Mouse (Mus musculus) hindbrain, embryonic 15.5 days (tissue): ENCODE data around the gene Nxpe4. TPM values are rescaled to one million over a fixed set of nuclear protein-coding genes. Genes with fewer than 3 reads are reported as not detected.
A peak's percentile ranks its signal among the peaks of the same experiment; 100 is the strongest.
"Not testable (repeated sequence)": the region's sequence is repeated elsewhere in the genome, so short reads cannot be mapped to it uniquely, and the experiment has no call there.

ENCODE experiments used
- ATAC-seq: fragments of 200-750 bp; cut with Nextera tagmentation; 2 replicates; pipeline ENCODE4 v1.8.0; 2017; ENCODE audit warnings: low read depth, moderate number of reproducible peaks, moderate TSS enrichment; ENCODE audit not compliant: low FRiP score
- H3K27ac ChIP-seq: fragments of 300-500 bp; sonication (generic); replicated peaks from 2 replicates; pipeline ENCODE4 v1.5.1; 2015; ENCODE audit warnings: mild to moderate bottlenecking, inconsistent platforms
- H3K27me3 ChIP-seq: fragments of 300-500 bp; sonication (generic); 2 replicates; pipeline ENCODE4 v1.6.1; 2015; ENCODE audit warnings: control low read depth, inconsistent platforms
- H3K36me3 ChIP-seq: fragments of 300-500 bp; sonication (generic); 2 replicates; pipeline ENCODE4 v1.6.1; 2015; ENCODE audit warnings: control low read depth, inconsistent platforms
- H3K4me1 ChIP-seq: fragments of 300-500 bp; sonication (generic); replicated peaks from 2 replicates; pipeline ENCODE4 v1.6.1; 2015; ENCODE audit warnings: control low read depth, inconsistent platforms
- H3K4me2 ChIP-seq: fragments of 300-500 bp; sonication (generic); 2 replicates; pipeline ENCODE4 v1.6.1; 2015; ENCODE audit warnings: moderate library complexity, mild to moderate bottlenecking, inconsistent platforms
- H3K4me3 ChIP-seq: fragments of 300-500 bp; sonication (generic); 2 replicates; pipeline ENCODE4 v1.5.1; 2015; ENCODE audit warnings: mild to moderate bottlenecking, inconsistent platforms
- H3K9ac ChIP-seq: fragments of 300-500 bp; sonication (generic); 2 replicates; pipeline ENCODE4 v1.6.1; 2015; ENCODE audit warnings: inconsistent platforms
- H3K9me3 ChIP-seq: fragments of 300-500 bp; sonication (generic); 2 replicates; pipeline ENCODE4 v1.6.1; 2016; ENCODE audit warnings: control low read depth, inconsistent platforms
- WGBS: fragments of 180-500 bp; shearing (Covaris S2); methylation state at CpG from one replicate; pipeline ENCODE4 v1.1.7; 2015; 5-methylcytosine and 5-hydroxymethylcytosine counted together
- polyA plus RNA-seq: library from polyadenylated mRNA; unstranded; fragments of >200 nt; fragmentation: Nextera tagmentation; extraction: Ambion mirVana; gene quantifications from 2 replicates; pipeline ENCODE4 v1.2.1, GENCODE M21; 2015

Gene Nxpe4
- polyA plus RNA-seq: 8.4 and 8.7 TPM in 2 replicates

DNA sequence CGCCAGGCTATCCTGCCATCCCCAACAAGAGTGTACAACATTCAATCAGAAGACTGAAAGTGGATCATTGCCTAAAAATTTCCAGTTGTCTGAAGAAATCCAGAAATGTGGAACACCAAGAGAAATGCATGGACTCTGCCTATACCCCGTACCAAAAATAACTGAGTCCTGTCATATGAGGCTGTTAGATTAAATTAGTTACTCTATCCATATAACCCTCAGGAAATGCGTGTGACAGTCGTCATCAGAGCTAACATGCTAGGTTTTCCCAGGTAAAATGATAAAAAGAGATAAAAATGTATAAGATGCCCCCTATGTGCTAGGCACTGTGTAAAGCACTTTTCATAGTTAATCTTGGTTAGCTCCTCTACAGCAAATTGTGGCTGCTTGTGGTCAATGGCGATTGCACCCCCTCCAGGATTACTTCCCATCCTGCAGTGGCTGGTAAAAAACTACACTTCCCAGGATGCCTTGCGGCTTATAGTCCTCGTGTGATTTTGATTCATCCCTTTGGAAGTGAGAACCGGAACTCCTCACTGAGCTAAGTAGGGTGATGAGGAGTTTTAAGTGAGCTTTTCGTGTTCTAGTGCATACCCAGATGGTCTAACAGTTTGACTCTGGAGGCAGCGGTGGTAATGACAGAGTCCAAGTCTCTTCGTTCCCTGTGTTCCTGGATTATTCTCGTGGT, at the start of gene Nxpe4:
Nxpe4 (plus strand) TSS at position 519 of the 688 bp plus-strand sequence.
- Histone ChIP-seq H3K9ac (peak within 1 kb of the TSS; percentile 37), H3K4me3 (peak within 1 kb of the TSS; percentile 48), H3K4me1 (peaks cover 11% of the 10 kb centered on the region), H3K27me3 (no peaks in the 10 kb centered on the region), H3K4me2 (peak within 1 kb of the TSS; percentile 66), H3K9me3 (no peaks in the 10 kb centered on the region), H3K36me3 (no peaks in the 10 kb centered on the region), H3K27ac (no peak within 1 kb of the TSS)
- peak; percentile 72; the same call in 1 of the 2 replicates for ATAC-seq
- WGBS: 31% methylated on average over 12 of the region's 12 CpGs

- no peak overlapping the region for H3K9ac ChIP-seq
- no peaks in the 10 kb centered on the region for H3K36me3 ChIP-seq
- whole genome bisulfite sequencing: 42% methylated on average over 3 of the region's 3 CpGs
- no peaks in the 10 kb centered on the region for H3K4me1 ChIP-seq
- no peak overlapping the region for H3K27ac ChIP-seq
- no peaks in the 10 kb centered on the region for H3K27me3 ChIP-seq
- ATAC-seq: no peak
- H3K9me3 ChIP-seq: no peaks in the 10 kb centered on the region
- H3K4me3 ChIP-seq: no peak overlapping the region
- no peak overlapping the region for H3K4me2 ChIP-seq
Measured at GRCm38 (mm10) chr9:48126815-48127214, 35.0 kb upstream of the Nxpe4 start.

DNA sequence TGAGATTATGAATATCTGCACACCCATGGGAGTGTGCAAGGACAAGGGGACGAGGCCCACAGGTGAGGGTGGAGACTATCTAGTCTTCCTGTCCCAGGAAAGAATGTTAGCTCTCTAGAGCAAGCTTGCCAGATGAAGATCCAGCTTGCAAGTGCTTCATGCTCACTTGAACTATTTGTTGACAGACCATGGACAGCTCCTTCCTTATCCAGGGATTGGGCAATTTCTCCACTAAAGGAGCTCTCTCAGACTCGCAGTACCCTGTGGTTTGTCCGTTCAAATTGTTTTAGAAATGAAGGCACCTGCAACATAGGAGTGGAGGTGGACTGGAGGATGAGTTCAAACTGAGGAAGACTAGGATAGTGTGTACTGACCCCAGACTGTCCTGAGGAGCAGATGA, 24.3 kb upstream of the Nxpe4 start:
- Histone ChIP-seq H3K4me1 (peaks cover 8% of the 10 kb centered on the region; the same call in 1 of the 2 replicates), H3K27me3 (peaks cover 5% of the 10 kb centered on the region; the same call in 1 of the 2 replicates), H3K4me2 (no peak overlapping the region), H3K9ac (no peak overlapping the region), H3K36me3 (no peaks in the 10 kb centered on the region), H3K9me3 (no peaks in the 10 kb centered on the region), H3K4me3 (no peak overlapping the region), H3K27ac (no peak overlapping the region)
- no peak for ATAC-seq
- 52% methylated on average over 3 of the region's 3 CpGs for WGBS

DNA sequence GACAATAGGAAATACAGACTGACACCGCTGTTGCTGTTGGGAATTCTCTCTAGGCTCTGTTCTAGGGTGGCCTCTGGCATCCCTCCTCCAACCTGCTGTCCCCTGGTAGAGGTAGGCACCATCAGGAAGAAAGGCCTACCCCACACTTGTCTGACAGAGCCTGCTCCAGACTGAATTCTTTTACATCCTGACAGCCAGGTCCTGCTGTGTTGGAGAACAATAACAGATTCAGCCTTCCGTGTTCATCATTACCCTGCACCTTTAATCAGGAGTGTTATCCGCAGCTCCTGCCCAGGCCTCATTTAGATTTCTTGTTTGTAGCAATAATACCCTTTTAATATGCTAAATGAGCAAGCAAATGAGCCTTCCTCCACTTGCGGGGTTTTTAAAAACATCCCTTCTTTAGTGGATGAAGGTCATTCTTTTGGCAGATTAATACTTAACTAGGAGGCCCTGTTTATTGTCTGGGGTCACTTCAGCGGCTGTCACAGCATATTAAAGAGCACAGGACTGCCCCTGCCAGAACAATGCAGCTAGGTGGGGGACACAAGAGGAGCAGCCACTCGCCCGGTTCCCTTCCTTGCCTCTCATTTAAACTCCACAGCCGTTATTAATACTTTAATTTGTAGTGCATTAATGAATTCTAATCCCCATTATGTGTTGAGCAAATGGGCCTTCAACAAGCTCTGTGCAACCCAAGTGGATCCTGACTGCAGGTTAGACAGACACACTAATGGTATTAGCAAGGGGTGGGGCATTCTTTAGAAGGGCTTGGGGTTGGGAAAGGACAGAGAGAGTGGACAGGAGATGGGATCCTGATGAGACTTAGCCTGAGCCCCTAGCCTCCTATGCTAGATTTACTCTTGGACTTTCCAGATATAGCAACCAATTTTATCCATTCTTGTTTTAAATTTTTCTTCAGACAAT, 21.1 kb upstream of the Nxpe4 start:
- Histone ChIP-seq H3K27me3 (peaks cover 5% of the 10 kb centered on the region; the same call in 1 of the 2 replicates), H3K4me2 (no peak overlapping the region), H3K36me3 (no peaks in the 10 kb centered on the region), H3K9ac (no peak overlapping the region), H3K4me3 (no peak overlapping the region), H3K9me3 (no peaks in the 10 kb centered on the region), H3K4me1 (peaks cover 8% of the 10 kb centered on the region; the same call in 1 of the 2 replicates), H3K27ac (no peak overlapping the region)
- ATAC-seq: no peak
- WGBS: 15% methylated on average over 8 of the region's 8 CpGs

DNA sequence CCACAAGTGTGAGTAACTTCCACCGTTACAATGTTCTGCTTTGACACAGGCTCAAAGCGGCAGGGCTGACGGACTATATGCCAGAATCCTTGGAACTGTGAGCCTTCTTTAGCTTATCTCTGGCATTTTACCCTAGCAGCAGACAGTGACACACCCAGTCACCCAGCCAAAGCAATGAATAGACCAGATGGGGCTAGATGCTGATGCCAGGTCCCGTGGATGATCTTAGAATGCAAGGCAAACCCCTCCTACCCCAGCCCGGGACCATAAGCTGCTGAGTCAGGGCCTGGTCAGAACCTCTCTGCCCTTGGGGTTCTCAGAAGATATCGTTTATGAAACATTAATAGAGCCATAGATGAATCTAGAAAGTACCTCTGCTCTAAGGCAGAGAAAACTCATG, 19.2 kb upstream of the Nxpe4 start:
- no peak overlapping the region for H3K4me2 ChIP-seq
- H3K4me3 ChIP-seq: no peak overlapping the region
- no peak overlapping the region for H3K27ac ChIP-seq
- no peak for ATAC-seq
- H3K36me3 ChIP-seq: no peaks in the 10 kb centered on the region
- H3K4me1 ChIP-seq: peaks cover 8% of the 10 kb centered on the region; the same call in 1 of the 2 replicates
- H3K9ac ChIP-seq: no peak overlapping the region
- no peaks in the 10 kb centered on the region for H3K9me3 ChIP-seq
- WGBS: 73% methylated on average over 6 of the region's 6 CpGs
- peaks cover 5% of the 10 kb centered on the region; the same call in 1 of the 2 replicates for H3K27me3 ChIP-seq

DNA sequence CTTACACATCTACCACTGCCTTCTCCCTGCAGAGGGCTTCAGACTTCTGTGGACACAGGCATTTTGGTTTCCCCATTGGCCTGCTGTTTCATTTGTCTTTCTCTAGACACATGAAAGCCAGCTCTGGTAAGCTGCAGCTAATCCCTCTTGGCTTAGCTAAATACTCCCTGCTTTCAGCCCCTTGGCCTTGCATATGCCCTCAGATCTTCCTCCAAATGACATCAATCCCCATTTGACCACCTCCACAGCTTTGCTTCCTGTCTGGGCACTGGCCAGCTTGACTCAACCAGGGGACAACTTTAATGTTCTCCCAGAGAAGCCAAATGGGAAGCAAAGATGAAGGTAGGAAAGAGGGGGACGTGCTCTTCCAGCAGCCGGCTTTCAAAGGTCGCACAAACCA, 15.1 kb upstream of the Nxpe4 start:
- H3K36me3 ChIP-seq: no peaks in the 10 kb centered on the region
- H3K9ac ChIP-seq: no peak overlapping the region
- no peak overlapping the region for H3K4me2 ChIP-seq
- H3K4me3 ChIP-seq: no peak overlapping the region
- peaks cover 3% of the 10 kb centered on the region; the same call in 1 of the 2 replicates for H3K27me3 ChIP-seq
- no peaks in the 10 kb centered on the region for H3K9me3 ChIP-seq
- no peak overlapping the region for H3K27ac ChIP-seq
- WGBS: 93% methylated on average over 3 of the region's 3 CpGs
- no peak for ATAC-seq
- H3K4me1 ChIP-seq: no peaks in the 10 kb centered on the region

DNA sequence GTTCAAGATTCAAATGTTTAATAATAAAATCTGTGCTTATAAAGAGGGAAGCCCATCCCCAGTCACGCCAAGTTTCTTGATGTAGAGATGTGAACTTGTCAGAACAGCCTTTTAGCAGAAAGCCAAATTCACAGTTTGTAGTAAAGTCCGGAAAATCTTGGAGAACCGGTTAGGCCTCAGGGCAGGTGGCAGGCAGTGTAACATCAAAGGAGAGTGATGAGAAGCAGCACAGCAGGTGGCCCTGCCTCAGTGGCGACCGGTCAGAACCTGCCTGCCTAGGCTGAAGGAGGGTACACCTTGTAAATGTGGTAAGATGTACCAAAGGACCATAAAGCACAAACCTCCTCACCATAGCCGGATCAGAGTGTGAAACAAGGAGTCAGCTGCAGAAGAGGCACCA, 4.7 kb downstream of the Nxpe4 start:
- not testable (repeated sequence) for H3K9me3 ChIP-seq, H3K4me3 ChIP-seq, H3K36me3 ChIP-seq, H3K4me2 ChIP-seq, H3K27me3 ChIP-seq, H3K9ac ChIP-seq, H3K27ac ChIP-seq, ATAC-seq
- H3K4me1 ChIP-seq: peaks cover 11% of the 10 kb centered on the region
- 69% methylated on average over 6 of the region's 6 CpGs for WGBS

DNA sequence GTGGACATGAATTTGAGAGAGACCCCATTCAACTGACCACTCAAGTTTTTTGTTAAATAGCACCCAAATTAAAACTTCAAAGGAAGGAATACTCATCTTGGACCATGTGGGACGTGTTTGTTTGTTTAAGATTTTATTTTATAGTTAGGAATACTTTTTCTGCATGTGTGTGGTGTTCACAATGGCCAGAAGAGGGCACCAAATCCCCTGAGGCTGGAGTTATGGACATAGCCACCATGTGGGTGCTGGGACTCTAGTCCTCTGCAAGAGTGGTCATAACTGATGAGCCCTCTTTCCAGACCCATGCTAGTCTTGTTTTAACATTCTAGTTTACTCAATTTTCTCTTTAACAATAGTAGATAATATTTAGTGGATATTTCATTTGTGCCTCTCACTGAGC, 14.9 kb downstream of the Nxpe4 start:
- no peak overlapping the region for H3K4me3 ChIP-seq
- no peak overlapping the region for H3K9ac ChIP-seq
- no peaks in the 10 kb centered on the region for H3K9me3 ChIP-seq
- H3K4me2 ChIP-seq: no peak overlapping the region
- 59% methylated on average over 1 of the region's 1 CpGs for WGBS
- H3K36me3 ChIP-seq: no peaks in the 10 kb centered on the region
- H3K4me1 ChIP-seq: no peaks in the 10 kb centered on the region
- no peaks in the 10 kb centered on the region for H3K27me3 ChIP-seq
- no peak overlapping the region for H3K27ac ChIP-seq
- ATAC-seq: no peak

- 86% methylated on average over 7 of the region's 7 CpGs for WGBS
Measured at GRCm38 (mm10) chr9:48181300-48181699, 19.5 kb downstream of the Nxpe4 start.

DNA sequence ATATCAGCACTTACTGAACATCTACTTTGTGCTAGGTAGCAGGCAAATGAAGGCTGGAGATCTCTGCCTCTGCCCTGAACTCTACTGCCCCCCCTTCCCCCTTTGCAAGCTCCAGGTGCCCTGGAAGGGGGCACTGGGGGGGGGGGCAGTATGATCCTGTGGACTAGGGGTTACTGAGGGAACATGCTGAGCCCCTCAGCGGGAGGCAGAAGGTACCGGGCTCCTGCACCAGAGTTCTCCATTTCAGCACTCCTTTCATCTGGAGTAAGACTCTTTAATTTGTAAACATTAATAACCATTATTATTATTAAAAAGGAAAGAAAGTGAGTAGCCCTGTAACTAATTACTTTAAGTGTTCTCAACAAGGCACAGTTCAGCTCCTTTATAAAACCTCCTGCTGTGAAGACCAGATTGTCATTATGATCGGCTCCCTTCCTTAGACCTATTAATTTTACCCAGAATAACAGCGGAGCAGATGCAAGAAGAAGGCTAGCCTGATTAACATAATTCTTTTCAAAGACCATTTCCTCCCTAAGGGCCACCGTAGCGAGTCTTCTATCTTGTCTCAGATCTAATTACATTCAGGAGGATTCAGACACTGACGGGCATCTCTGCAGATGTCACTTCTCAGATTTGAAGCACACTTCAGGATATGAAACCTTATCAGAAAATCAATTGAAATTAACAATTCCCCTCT, 21.0 kb downstream of the Nxpe4 start:
- Histone ChIP-seq H3K9me3 (no peaks in the 10 kb centered on the region), H3K4me2 (0 out of 2 replicates have a peak overlapping the region, but pooled peaks have one; percentile 13), H3K27ac (peak overlapping the region; percentile 63; the same call in 1 of the 2 replicates), H3K4me3 (no peak overlapping the region), H3K27me3 (no peaks in the 10 kb centered on the region), H3K4me1 (peaks cover 26% of the 10 kb centered on the region), H3K36me3 (no peaks in the 10 kb centered on the region), H3K9ac (no peak overlapping the region)
- 12% methylated on average over 7 of the region's 7 CpGs for WGBS
- peak; percentile 64 for ATAC-seq

More at GRCm38 (mm10) chr9:48181300-48181699, 19.5 kb downstream of the Nxpe4 start:
- Histone ChIP-seq H3K27me3 (no peaks in the 10 kb centered on the region), H3K4me1 (peaks cover 26% of the 10 kb centered on the region), H3K36me3 (no peaks in the 10 kb centered on the region), H3K4me3 (no peak overlapping the region), H3K9me3 (no peaks in the 10 kb centered on the region), H3K9ac (no peak overlapping the region), H3K27ac (no peak overlapping the region), H3K4me2 (no peak overlapping the region)
- no peak for ATAC-seq

- Histone ChIP-seq H3K27me3 (no peaks in the 10 kb centered on the region), H3K27ac (peak overlapping the region; percentile 63; the same call in 1 of the 2 replicates), H3K4me3 (no peak overlapping the region), H3K9ac (no peak overlapping the region), H3K4me2 (no peak overlapping the region), H3K9me3 (no peaks in the 10 kb centered on the region), H3K4me1 (peaks cover 26% of the 10 kb centered on the region), H3K36me3 (no peaks in the 10 kb centered on the region)
- 41% methylated on average over 7 of the region's 7 CpGs for WGBS
- ATAC-seq: no peak
Measured at GRCm38 (mm10) chr9:48184319-48184718, 22.5 kb downstream of the Nxpe4 start.
